Mouse (Mus musculus) embryonic facial prominence, embryonic 13.5 days (tissue): ENCODE results near the gene Tut1. TPM values are rescaled to one million over a fixed set of nuclear protein-coding genes. Genes with fewer than 3 reads are reported as not detected.

Source experiments
- ATAC-seq: fragments of 200-750 bp; cut with Nextera tagmentation; 2 replicates; pipeline ENCODE4 v1.8.0; 2017; ENCODE audit warnings: low read depth; ENCODE audit not compliant: insufficient number of reproducible peaks, insufficient read depth, low FRiP score, low TSS enrichment
- H3K27ac ChIP-seq: fragments of 300-500 bp; sonication (generic); 2 replicates; pipeline ENCODE4 v1.5.1; 2015; ENCODE audit warnings: moderate library complexity, mild to moderate bottlenecking, inconsistent platforms
- H3K27me3 ChIP-seq: fragments of 300-500 bp; sonication (generic); 2 replicates; pipeline ENCODE4 v1.6.1; 2015; ENCODE audit warnings: mild to moderate bottlenecking, inconsistent platforms
- H3K36me3 ChIP-seq: fragments of 300-500 bp; sonication (generic); 2 replicates; pipeline ENCODE4 v1.6.1; 2015; ENCODE audit warnings: mild to moderate bottlenecking, inconsistent platforms
- H3K4me1 ChIP-seq: fragments of 300-500 bp; sonication (generic); 2 replicates; pipeline ENCODE4 v1.6.1; 2015; ENCODE audit warnings: inconsistent platforms
- H3K4me2 ChIP-seq: fragments of 300-500 bp; sonication (generic); 2 replicates; pipeline ENCODE4 v1.6.1; 2015; ENCODE audit warnings: moderate library complexity, mild to moderate bottlenecking, inconsistent platforms
- H3K4me3 ChIP-seq: fragments of 300-500 bp; sonication (generic); 2 replicates; pipeline ENCODE4 v1.5.1; 2015; ENCODE audit warnings: mild to moderate bottlenecking, inconsistent platforms
- H3K9ac ChIP-seq: fragments of 300-500 bp; sonication (generic); 2 replicates; pipeline ENCODE4 v1.6.1; 2015; ENCODE audit warnings: mild to moderate bottlenecking, inconsistent platforms
- H3K9me3 ChIP-seq: fragments of 300-500 bp; sonication (generic); 2 replicates; pipeline ENCODE4 v1.6.1; 2016; ENCODE audit warnings: inconsistent platforms
- WGBS: fragments of 180-500 bp; shearing (Covaris S2); methylation state at CpG from one replicate; pipeline ENCODE4 v1.1.7; 2015; ENCODE audit warnings: mixed read lengths; 5-methylcytosine and 5-hydroxymethylcytosine counted together
- polyA plus RNA-seq: library from polyadenylated mRNA; unstranded; fragments of >200 nt; fragmentation: Nextera tagmentation; extraction: Ambion mirVana; gene quantifications from 2 replicates; pipeline ENCODE4 v1.2.1, GENCODE M21; 2015

Gene Tut1
- polyA plus RNA-seq, 1 experiment from 2014 or later, result 34.5 TPM

DNA sequence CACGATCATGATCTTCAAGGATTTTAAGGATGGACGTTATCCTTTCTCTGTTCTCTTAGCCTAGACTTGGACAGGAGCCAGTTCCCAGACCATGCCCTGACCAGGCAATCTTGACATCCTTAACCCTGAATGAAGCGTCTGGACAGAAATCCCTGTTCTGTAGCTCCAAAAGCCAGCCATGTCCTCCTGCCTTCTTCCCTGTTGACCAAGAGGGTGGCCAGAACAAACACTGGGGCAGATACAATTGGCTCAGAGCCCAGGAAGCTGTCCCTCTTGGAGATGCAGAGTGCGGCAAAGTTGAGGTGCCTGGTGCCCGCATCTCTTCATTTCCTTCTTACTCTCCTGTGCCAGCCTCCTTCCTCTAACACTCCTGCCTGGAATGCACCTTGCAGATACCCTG is 32.2 kb downstream of the Tut1 start:
- 70% methylated on average over 5 of the region's 5 CpGs for WGBS
- Histone ChIP-seq H3K4me3 (no peak overlapping the region), H3K9ac (no peak overlapping the region), H3K4me1 (peaks cover 63% of the 10 kb centered on the region), H3K27me3 (no peaks in the 10 kb centered on the region), H3K36me3 (peaks cover 4% of the 10 kb centered on the region; the same call in 1 of the 2 replicates), H3K27ac (no peak overlapping the region), H3K9me3 (no peaks in the 10 kb centered on the region), H3K4me2 (no peak overlapping the region)
- ATAC-seq, result no peak

DNA sequence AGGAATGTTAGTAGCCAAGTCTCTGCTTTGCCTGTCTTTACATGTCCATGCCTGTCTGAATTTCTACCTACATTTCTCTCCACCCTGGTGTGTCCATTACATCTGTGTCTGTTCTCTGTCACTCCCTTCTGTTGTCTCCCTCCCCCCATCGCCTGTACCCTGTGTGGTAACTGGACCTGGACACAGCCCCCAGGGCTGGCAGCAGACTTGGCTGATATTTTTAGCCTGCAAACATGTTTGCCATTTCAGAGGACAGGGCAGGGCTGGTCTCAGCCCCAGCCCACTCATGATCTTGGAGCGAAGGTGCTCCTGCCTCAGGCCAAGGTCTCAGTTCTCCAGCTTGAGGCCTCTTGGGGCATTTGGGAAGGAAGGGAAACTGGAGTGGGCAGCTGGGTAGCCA is 34.2 kb downstream of the Tut1 start:
- no peak for ATAC-seq
- Histone ChIP-seq H3K4me2 (peak overlapping the region; percentile 79), H3K27me3 (no peaks in the 10 kb centered on the region), H3K27ac (peak overlapping the region; percentile 100), H3K4me3 (peak overlapping the region; percentile 91), H3K9ac (0 out of 2 replicates have a peak overlapping the region, but pooled peaks have one; percentile 97), H3K9me3 (no peaks in the 10 kb centered on the region), H3K36me3 (no peaks in the 10 kb centered on the region), H3K4me1 (peaks cover 66% of the 10 kb centered on the region)
- WGBS, result 30% methylated on average over 2 of the region's 2 CpGs

DNA sequence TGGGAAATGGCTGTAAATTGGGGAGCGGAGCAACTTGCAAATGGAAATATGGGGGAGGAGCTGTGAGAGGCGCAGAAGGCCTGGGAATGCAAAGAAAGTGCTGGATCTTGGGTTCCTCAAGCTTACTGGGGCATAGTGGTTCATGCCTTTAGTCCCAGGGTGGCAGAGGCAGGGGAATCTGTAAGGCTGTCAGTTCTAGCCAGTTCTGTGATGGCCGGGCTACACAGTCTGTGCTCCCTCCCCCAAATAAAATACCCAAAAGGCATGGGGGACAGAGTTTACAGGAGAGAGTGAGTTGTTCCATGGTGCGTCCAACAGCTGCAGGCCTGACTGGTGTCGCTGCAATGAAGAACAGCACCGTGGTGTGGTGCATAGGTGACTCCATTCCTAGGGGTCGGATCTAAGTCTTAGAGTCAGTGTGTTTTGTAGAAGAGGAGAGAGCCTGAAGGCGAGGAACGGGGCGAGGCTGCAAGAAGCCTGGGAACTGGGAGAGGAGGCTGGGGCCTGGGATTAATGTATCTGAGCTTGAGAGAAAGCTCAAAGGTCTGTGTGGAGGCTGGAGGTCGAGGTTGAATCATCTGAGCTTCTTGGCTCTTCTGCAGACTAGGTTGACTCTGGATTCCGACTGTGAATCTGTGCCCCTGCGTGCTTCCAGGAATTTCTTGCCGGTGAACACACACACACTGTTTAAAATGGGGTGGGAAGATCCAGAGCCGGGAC is 34.9 kb downstream of the Tut1 start:
- no peaks in the 10 kb centered on the region for H3K36me3 ChIP-seq
- 10% methylated on average over 15 of the region's 15 CpGs for WGBS
- peak overlapping the region; percentile 79 for H3K4me2 ChIP-seq
- peak overlapping the region; percentile 100 for H3K27ac ChIP-seq
- ATAC-seq, result no peak
- H3K4me1 ChIP-seq, result peaks cover 66% of the 10 kb centered on the region
- peak overlapping the region; percentile 97 for H3K9ac ChIP-seq
- no peaks in the 10 kb centered on the region for H3K27me3 ChIP-seq
- H3K4me3 ChIP-seq, result peak overlapping the region; percentile 91
- H3K9me3 ChIP-seq, result no peaks in the 10 kb centered on the region

DNA sequence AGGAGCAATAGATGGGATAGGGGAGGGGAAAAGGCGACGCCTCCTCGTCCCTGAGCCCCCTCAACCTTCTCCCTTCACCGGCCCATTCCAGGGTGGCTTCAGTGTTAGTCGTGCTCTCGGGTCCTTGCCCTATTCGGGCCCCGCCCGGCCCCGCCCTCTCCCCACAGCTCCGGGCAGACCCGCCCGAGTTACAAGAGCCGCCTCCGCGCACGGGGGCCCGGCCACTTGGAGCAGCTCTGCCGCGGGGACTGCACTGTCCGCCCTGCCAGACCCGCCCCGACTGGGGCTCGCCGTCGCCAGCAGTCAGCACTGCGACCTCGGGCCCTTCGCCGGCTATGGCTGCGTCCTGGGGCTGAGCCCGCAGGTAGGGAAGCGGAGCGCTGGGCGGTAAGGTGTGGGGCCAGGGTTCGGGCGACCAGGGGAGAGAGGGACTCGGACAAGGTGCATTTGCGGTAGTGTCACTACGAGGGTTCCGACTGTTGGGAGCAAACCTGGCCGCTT is 35.5 kb downstream of the Tut1 start, which contains the start of gene Ahnak:
Gene Ahnak (plus strand): TSS at position 219 of the 501 bp plus-strand sequence.
- Histone ChIP-seq H3K4me1 (peaks cover 66% of the 10 kb centered on the region), H3K36me3 (no peaks in the 10 kb centered on the region), H3K27me3 (no peaks in the 10 kb centered on the region), H3K9ac (peak within 1 kb of the TSS; percentile 97), H3K9me3 (no peaks in the 10 kb centered on the region), H3K4me2 (peak within 1 kb of the TSS; percentile 79), H3K4me3 (peak within 1 kb of the TSS; percentile 91), H3K27ac (peak within 1 kb of the TSS; percentile 100)
- WGBS, result under 1% methylated on average over 42 of the region's 42 CpGs
- peak; percentile 49 for ATAC-seq

DNA sequence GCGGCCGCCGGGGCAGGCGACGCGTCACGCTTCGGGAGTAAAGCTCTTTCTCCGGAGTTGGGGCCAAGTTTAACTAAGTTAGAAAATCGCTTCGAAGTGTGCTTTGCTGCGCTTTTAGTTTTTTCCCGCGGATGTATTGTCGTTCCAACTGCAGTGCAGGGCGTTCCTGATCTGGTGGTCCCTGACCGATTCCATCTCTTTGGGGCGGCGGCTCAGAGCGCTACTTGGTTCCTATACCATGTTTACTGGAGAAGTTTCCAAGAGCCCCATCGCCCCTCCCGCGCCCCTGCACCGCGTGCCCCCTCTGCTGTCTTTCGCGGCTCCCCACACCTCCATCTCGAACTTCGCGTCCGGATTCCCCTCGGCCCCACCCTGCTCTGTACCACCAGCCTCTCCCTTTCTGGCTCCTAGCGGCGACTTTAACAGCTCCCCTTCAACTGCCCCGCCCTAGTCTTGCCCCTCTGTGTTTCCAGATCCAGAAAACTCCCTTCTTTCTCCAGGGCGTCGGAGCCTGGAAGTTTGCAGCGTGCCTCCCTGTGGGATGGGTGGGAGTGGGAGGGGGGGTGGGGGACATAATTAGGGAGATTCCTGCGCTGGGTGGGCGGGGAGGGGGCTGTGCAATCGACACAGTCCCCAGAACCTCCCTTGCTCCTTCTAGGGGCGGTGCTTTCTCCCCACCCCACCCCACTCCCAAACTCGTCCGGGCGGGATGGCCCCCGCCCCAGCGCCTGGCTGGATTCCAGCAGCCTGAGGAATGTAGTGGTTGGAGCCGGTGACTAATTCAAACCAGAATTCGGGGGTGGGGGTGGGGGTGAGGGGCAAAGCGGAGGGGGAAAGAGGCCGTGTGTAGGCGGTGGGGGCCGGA is 36.2 kb downstream of the Tut1 start:
- Histone ChIP-seq H3K4me1 (peaks cover 66% of the 10 kb centered on the region), H3K27ac (peak overlapping the region; percentile 100), H3K4me3 (peak overlapping the region; percentile 91), H3K9me3 (no peaks in the 10 kb centered on the region), H3K9ac (peak overlapping the region; percentile 97), H3K36me3 (no peaks in the 10 kb centered on the region), H3K27me3 (no peaks in the 10 kb centered on the region), H3K4me2 (peak overlapping the region; percentile 79)
- ATAC-seq, result peak; percentile 85
- under 1% methylated on average over 53 of the region's 53 CpGs for WGBS

DNA sequence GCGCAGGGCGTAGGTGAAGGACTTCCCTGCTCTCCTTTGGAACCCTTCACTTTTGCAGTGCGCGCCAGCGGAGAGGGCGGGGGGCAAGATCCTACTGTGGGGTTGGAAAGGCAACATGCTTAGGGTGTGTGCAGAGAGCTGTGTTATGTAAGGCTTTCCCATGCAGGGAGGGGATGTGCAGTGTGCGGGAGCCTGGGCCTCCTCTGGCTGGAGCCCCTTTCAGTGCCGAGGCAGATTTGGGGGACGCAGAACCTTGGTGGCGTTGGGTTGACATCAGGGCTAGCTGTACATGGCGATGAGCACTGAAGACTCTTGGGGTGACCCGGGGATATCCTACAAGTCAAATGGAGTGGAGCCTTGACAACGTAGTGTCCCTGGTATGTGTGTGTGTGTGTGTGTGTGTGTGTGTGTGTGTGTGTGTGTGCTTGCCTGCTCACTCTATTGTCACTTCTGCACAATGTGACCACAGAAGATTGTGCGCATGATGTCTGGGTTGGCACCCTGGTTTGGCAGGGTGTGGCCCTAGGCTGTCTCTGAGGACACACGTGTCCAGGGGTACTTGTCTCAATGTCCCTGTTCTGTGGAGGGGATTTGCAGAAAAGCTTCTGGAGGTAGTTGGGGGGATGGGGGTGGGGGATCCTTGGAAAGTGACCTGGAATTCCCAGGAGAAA is 36.9 kb downstream of the Tut1 start:
- H3K27me3 ChIP-seq, result no peaks in the 10 kb centered on the region
- ATAC-seq, result peak; percentile 68
- no peaks in the 10 kb centered on the region for H3K36me3 ChIP-seq
- H3K4me1 ChIP-seq, result peaks cover 67% of the 10 kb centered on the region
- H3K4me3 ChIP-seq, result peak overlapping the region; percentile 91
- WGBS, result 5% methylated on average over 15 of the region's 15 CpGs
- H3K27ac ChIP-seq, result peak overlapping the region; percentile 100
- peak overlapping the region; percentile 97 for H3K9ac ChIP-seq
- H3K9me3 ChIP-seq, result no peaks in the 10 kb centered on the region
- peak overlapping the region; percentile 79 for H3K4me2 ChIP-seq

DNA sequence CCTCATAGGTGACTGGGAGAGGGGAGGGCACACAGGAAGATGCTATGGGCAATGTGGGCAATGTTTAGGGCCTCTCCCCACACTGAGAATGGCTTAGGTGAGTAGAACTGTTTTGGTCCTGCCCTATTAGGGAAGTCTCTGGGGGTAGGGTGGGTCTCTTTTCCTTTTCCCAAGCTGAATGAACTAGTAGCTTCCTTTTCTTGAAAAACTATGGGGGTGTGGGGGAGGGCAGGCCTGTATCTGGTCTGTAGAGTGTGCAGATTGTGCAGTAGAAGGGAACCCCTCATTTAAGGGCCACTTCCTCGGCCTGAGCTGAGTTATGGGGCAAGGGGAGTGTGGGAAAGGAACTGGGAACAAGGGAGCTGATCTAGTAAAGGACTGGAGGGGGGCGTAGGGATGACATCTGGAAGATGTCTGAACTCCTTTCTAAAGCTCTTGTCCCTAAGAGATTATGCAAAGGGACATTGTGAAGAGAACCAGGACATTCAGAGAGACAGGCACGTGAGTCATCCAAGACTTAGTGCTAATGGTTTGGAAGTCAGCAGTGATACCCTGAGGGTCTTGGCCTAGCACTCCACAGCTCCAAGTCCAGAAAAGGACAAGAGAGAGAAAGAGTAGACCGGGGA is 37.7 kb downstream of the Tut1 start:
- H3K27me3 ChIP-seq, result no peaks in the 10 kb centered on the region
- H3K36me3 ChIP-seq, result no peaks in the 10 kb centered on the region
- H3K9ac ChIP-seq, result peak overlapping the region; percentile 97
- 44% methylated on average over 4 of the region's 4 CpGs for WGBS
- no peaks in the 10 kb centered on the region for H3K9me3 ChIP-seq
- H3K4me2 ChIP-seq, result peak overlapping the region; percentile 79
- H3K27ac ChIP-seq, result peak overlapping the region; percentile 100
- peaks cover 74% of the 10 kb centered on the region for H3K4me1 ChIP-seq
- no peak for ATAC-seq
- H3K4me3 ChIP-seq, result peak overlapping the region; percentile 91

DNA sequence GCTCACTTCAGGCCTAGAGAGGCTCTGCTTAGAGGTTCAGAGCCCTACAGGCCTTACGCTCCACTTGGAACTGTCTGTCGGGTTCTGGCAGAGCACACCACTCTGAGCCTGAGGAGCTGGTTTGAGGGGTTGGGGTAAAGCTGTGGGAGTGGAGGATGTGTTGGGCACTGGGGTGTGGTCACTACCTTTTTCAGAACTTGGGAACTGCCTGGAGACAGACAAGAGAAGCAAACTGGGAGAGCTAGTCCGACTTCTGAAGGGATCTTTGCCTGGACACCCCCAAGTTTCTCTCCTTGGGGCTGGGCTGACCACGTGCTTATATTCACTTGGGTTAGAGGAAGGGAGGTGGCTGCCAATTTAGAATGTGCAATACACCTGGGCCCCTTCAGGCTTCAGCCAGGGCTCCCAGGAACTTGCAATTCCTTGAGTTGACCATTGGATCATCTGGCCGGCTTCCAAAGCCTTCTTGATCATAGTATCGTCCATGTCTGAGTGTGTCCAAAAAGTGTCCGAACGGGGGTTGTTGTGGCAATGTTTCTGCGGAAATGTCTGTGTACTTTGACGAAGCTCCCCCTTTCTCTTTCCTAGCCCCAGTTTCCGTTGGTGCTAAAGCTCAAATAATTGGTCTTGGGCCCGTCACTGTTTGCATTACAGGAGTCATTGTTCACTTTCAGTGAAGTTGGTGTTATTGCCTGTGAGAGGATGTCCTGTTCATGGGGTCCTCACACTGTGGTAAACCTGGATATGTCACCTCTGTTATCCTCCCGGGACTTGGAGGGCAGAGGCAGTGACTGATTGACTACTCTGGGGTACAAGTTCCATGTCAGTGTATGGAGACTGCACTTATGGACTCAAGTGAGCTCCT is 38.5 kb downstream of the Tut1 start:
- Histone ChIP-seq H3K27me3 (no peaks in the 10 kb centered on the region), H3K9me3 (no peaks in the 10 kb centered on the region), H3K27ac (peak overlapping the region; percentile 100), H3K9ac (peak overlapping the region; percentile 97), H3K4me1 (peaks cover 82% of the 10 kb centered on the region), H3K36me3 (no peaks in the 10 kb centered on the region), H3K4me2 (peak overlapping the region; percentile 79), H3K4me3 (peak overlapping the region; percentile 91)
- 70% methylated on average over 13 of the region's 13 CpGs for WGBS
- no peak for ATAC-seq

DNA sequence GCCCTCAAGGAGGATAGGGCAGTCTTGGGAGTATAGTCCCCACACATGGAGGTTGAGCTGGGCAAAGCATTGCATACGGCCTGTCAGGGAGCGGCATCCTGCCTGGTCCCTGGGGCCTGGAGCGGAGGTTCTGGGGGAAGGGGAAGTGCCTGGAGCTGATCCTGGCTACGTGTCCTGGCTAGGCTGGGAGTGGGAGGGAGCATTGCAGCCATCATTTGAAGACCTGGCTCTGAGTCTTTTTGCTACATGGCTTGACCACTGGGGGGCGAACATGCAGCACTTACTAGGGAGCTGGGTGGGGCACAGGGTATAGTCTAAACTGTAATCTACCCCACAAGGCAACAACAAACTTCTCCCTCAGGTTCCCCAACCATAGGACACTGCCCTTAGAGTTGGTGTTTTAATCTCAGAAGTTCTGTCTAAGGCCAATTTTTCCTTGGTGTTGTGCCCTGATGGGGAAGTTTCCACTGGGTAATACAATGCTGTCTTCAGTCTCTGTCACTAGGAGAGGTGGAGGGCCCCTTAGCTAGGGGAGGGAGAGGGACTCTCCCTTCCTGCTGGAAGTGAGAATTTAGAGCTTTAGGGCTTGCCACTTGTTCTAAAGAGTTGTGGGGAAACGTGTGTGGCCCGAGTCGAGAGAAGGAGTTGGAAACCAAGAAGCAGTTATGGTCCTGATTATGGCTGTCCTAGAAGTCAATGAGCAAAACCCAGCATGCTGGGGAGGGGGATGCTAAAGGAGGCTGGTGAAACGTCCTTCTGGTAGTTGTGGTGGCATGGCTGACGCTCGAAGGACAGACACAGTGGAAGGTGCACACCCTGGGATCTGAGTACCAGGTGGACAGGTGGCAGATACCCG is 39.4 kb downstream of the Tut1 start:
- Histone ChIP-seq H3K4me3 (peak overlapping the region; percentile 91), H3K27me3 (no peaks in the 10 kb centered on the region), H3K27ac (peak overlapping the region; percentile 100), H3K4me2 (peak overlapping the region; percentile 79), H3K9ac (peak overlapping the region; percentile 97), H3K36me3 (no peaks in the 10 kb centered on the region), H3K9me3 (no peaks in the 10 kb centered on the region), H3K4me1 (peaks cover 82% of the 10 kb centered on the region)
- no peak for ATAC-seq
- 26% methylated on average over 12 of the region's 12 CpGs for WGBS

DNA sequence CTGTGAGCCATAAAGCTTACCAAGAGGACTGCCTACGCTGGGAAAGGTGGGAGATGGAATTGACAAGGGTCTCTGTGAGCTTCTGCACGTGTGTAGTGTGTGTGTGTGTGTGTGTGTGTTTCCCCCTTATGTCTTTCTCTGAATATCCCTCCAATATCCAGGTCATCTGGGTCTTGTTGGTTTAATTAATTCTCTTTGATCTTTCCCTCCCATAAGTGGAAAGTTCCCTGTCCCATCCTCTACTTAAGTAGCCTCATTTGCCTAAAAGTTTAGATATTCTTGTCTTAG is 39.9 kb downstream of the Tut1 start:
- H3K4me1 ChIP-seq, result peaks cover 82% of the 10 kb centered on the region

More for the DNA sequence above, 39.9 kb downstream of the Tut1 start:
- no peaks in the 10 kb centered on the region for H3K36me3 ChIP-seq
- no peaks in the 10 kb centered on the region for H3K27me3 ChIP-seq
- ATAC-seq, result no peak
- 0 out of 2 replicates have a peak overlapping the region, but pooled peaks have one; percentile 97 for H3K9ac ChIP-seq
- peak overlapping the region; percentile 79 for H3K4me2 ChIP-seq
- H3K9me3 ChIP-seq, result no peaks in the 10 kb centered on the region
- WGBS, result 62% methylated on average over 2 of the region's 2 CpGs
- H3K4me3 ChIP-seq, result peak overlapping the region; percentile 91; the same call in 1 of the 2 replicates
- peak overlapping the region; percentile 100; the same call in 1 of the 2 replicates for H3K27ac ChIP-seq
